Mouse (Mus musculus) liver, adult 2 months (tissue): ENCODE results near the gene Gm38392.

Source experiments
- CTCF ChIP-seq: fragments of 200-500 bp; IDR thresholded peaks from 2 replicates; pipeline ENCODE4 v1.5.1; 2011; ENCODE audit warnings: low read depth, low read length, control low read depth
- POLR2A ChIP-seq: fragments of 200-500 bp; IDR thresholded peaks from 2 replicates; pipeline ENCODE4 v1.6.1; 2011; ENCODE audit warnings: low read length, control low read depth; ENCODE audit not compliant: insufficient read depth; ENCODE audit errors: extremely low read depth

- TF ChIP-seq POLR2A (no peak), CTCF (no peak)
Measured at GRCm38 (mm10) chr3:88287110-88287509, at the start of gene Gm38392.
